Mouse (Mus musculus) stomach, postnatal 0 days (tissue): ENCODE measurements around the gene Scp2d1.

ENCODE experiments used
- CTCF ChIP-seq: IDR thresholded peaks from 2 replicates; pipeline ENCODE4 v1.5.1; 2016; ENCODE audit warnings: antibody characterized with exemption, low read depth, mild to moderate bottlenecking, moderate library complexity
- EP300 ChIP-seq: optimal IDR thresholded peaks from 2 replicates; pipeline ENCODE3; 2016; ENCODE audit warnings: antibody characterized with exemption

GRCm38 (mm10) chr2:144828457-144828985, 5.1 kb downstream of the Scp2d1 start:
- TF ChIP-seq EP300, result no peak
- no peak for TF ChIP-seq CTCF
